Mouse (Mus musculus) CH12.LX (cell line): ENCODE measurements around the gene Ece1. TPM values are rescaled to one million over a fixed set of nuclear protein-coding genes. Genes with fewer than 3 reads are reported as not detected.
A peak's percentile ranks its signal among the peaks of the same experiment; 100 is the strongest.

Experiments used
- DNase-seq: peaks from one replicate; pipeline ENCODE4 v3.0.0-alpha.2; 2013; ENCODE audit errors: extremely low read depth
- H3K27ac ChIP-seq: 2 replicates; pipeline ENCODE4 v1.5.1; 2012; ENCODE audit warnings: low read depth, mild to moderate bottlenecking, control low read depth, moderate library complexity; ENCODE audit not compliant: insufficient read depth
- H3K27me3 ChIP-seq: replicated peaks from 2 replicates; pipeline ENCODE3; 2012; ENCODE audit warnings: inconsistent platforms
- H3K36me3 ChIP-seq, 2 experiments: replicated peaks in 1 of 2; 2 replicates each; pipeline versions ENCODE3 to v1.6.1; 2012; ENCODE audit warnings: inconsistent platforms in 1 of 2, low read length in 1 of 2, mild to moderate bottlenecking in 1 of 2, mixed read lengths in 1 of 2, moderate library complexity in 1 of 2; ENCODE audit not compliant: control insufficient read depth in 1 of 2, insufficient read depth in 1 of 2
- H3K4me1 ChIP-seq, 2 experiments: 2 replicates each; pipeline ENCODE4 v1.6.1; 2012; ENCODE audit warnings: inconsistent platforms in 1 of 2, moderate library complexity in 1 of 2; ENCODE audit not compliant: insufficient read depth in 2 of 2, control insufficient read depth in 1 of 2
- H3K4me2 ChIP-seq: 2 replicates; pipeline ENCODE4 v1.6.1; 2012; ENCODE audit warnings: low read depth, mild to moderate bottlenecking, control low read depth; ENCODE audit not compliant: poor library complexity, insufficient read depth, severe bottlenecking
- H3K4me3 ChIP-seq, 3 experiments: fragments of 150-350 bp in 1 of 3; sonication (generic) in 1 of 3; replicated peaks in 1 of 3; 2 replicates each; pipeline versions ENCODE3 to v1.5.1; 2011 to 2012; ENCODE audit warnings: low read depth in 2 of 3, low read length in 2 of 3, mild to moderate bottlenecking in 2 of 3, moderate library complexity in 2 of 3, control low read depth in 1 of 3, improper control_type of control experiment in 1 of 3, inconsistent platforms in 1 of 3, mixed read lengths in 1 of 3; ENCODE audit not compliant: poor library complexity in 1 of 3
- H3K79me2 ChIP-seq: replicated peaks from 2 replicates; pipeline ENCODE4 v1.6.1; 2012; ENCODE audit warnings: mild to moderate bottlenecking, moderate library complexity; ENCODE audit not compliant: control insufficient read depth, poor library complexity, insufficient read depth, severe bottlenecking; ENCODE audit errors: extremely low read depth
- H3K9ac ChIP-seq: 2 replicates; pipeline ENCODE4 v1.6.1; 2012; ENCODE audit warnings: low read depth, mild to moderate bottlenecking, control low read depth, moderate library complexity; ENCODE audit not compliant: insufficient read depth
- H3K9me3 ChIP-seq: replicated peaks from 2 replicates; pipeline ENCODE3; 2012; ENCODE audit warnings: low read length, inconsistent platforms, mixed read lengths
- BHLHE40 ChIP-seq: IDR thresholded peaks from 2 replicates; pipeline ENCODE4 v1.6.1; 2011; ENCODE audit warnings: mild to moderate bottlenecking, low read depth, low read length, improper control_type of control experiment
- CHD1 ChIP-seq: IDR thresholded peaks from 2 replicates; pipeline ENCODE4 v1.6.1; 2012; ENCODE audit warnings: low read depth, low read length, improper control_type of control experiment, inconsistent platforms
- CHD2 ChIP-seq: IDR thresholded peaks from 2 replicates; pipeline ENCODE4 v1.6.1; 2011; ENCODE audit warnings: low read length, improper control_type of control experiment
- CTCF ChIP-seq, 2 experiments: IDR thresholded peaks in 1 of 2; conservative IDR thresholded peaks in 1 of 2; 2 replicates each; pipeline ENCODE4 v1.5.1; 2011 to 2012; ENCODE audit warnings: low read depth in 2 of 2, low read length in 2 of 2, improper control_type of control experiment in 1 of 2, inconsistent platforms in 1 of 2, mild to moderate bottlenecking in 1 of 2, moderate library complexity in 1 of 2
- ELF1 ChIP-seq: IDR thresholded peaks from 2 replicates; pipeline ENCODE4 v1.6.1; 2014; ENCODE audit warnings: low read depth, mild to moderate bottlenecking, inconsistent platforms, low read length, improper control_type of control experiment
- EP300 ChIP-seq: IDR thresholded peaks from 2 replicates; pipeline ENCODE4 v1.6.1; 2011; ENCODE audit warnings: low read length, improper control_type of control experiment
- ETS1 ChIP-seq: conservative IDR thresholded peaks from 2 replicates; pipeline ENCODE4 v1.6.1; 2012; ENCODE audit warnings: low read depth, mild to moderate bottlenecking, inconsistent platforms, low read length, improper control_type of control experiment, moderate library complexity
- HCFC1 ChIP-seq: IDR thresholded peaks from 2 replicates; pipeline ENCODE4 v1.6.1; 2012; ENCODE audit warnings: low read depth, mild to moderate bottlenecking, inconsistent platforms, low read length, improper control_type of control experiment
- IRF4 ChIP-seq: IDR thresholded peaks from 2 replicates; pipeline ENCODE4 v1.6.1; 2014; ENCODE audit warnings: low read depth, mild to moderate bottlenecking, inconsistent platforms, low read length, improper control_type of control experiment
- KAT2A ChIP-seq: IDR thresholded peaks from 2 replicates; pipeline ENCODE4 v1.6.1; 2012; ENCODE audit warnings: low read length, improper control_type of control experiment, inconsistent platforms; ENCODE audit not compliant: insufficient replicate concordance
- MAFK ChIP-seq: IDR thresholded peaks from 2 replicates; pipeline ENCODE4 v1.6.1; 2011; ENCODE audit warnings: low read length, improper control_type of control experiment; ENCODE audit not compliant: insufficient replicate concordance
- MAX ChIP-seq: IDR thresholded peaks from 2 replicates; pipeline ENCODE4 v1.6.1; 2011; ENCODE audit warnings: low read length, improper control_type of control experiment
- MAZ ChIP-seq: IDR thresholded peaks from 2 replicates; pipeline ENCODE4 v1.6.1; 2012; ENCODE audit warnings: low read depth, mild to moderate bottlenecking, inconsistent platforms, low read length, improper control_type of control experiment, moderate library complexity
- MEF2A ChIP-seq: IDR thresholded peaks from 2 replicates; pipeline ENCODE4 v1.6.1; 2014; ENCODE audit warnings: low read depth, mild to moderate bottlenecking, inconsistent platforms, low read length, improper control_type of control experiment, borderline replicate concordance
- MXI1 ChIP-seq: IDR thresholded peaks from 2 replicates; pipeline ENCODE4 v1.6.1; 2011; ENCODE audit warnings: mild to moderate bottlenecking, low read depth, low read length, improper control_type of control experiment
- MYC ChIP-seq: IDR thresholded peaks from 2 replicates; pipeline ENCODE4 v1.6.1; 2011; ENCODE audit warnings: low read depth, mild to moderate bottlenecking, improper control_type of control experiment, low read length
- NELFE ChIP-seq: IDR thresholded peaks from 2 replicates; pipeline ENCODE4 v1.6.1; 2011; ENCODE audit warnings: low read depth, low read length, improper control_type of control experiment
- PAX5 ChIP-seq: IDR thresholded peaks from 2 replicates; pipeline ENCODE4 v1.6.1; 2012; ENCODE audit warnings: low read length, inconsistent platforms, mixed read lengths
- POLR2A ChIP-seq: IDR thresholded peaks from 2 replicates; pipeline ENCODE4 v1.6.1; 2011; ENCODE audit warnings: low read depth, mild to moderate bottlenecking, improper control_type of control experiment, low read length
- POLR2AphosphoS2 ChIP-seq: IDR thresholded peaks from 2 replicates; pipeline ENCODE4 v1.6.1; 2011; ENCODE audit warnings: low read depth, low read length, improper control_type of control experiment
- RCOR1 ChIP-seq: conservative IDR thresholded peaks from 2 replicates; pipeline ENCODE4 v1.6.1; 2012; ENCODE audit warnings: low read depth, mild to moderate bottlenecking, inconsistent platforms, low read length, improper control_type of control experiment
- SIN3A ChIP-seq: IDR thresholded peaks from 2 replicates; pipeline ENCODE4 v1.6.1; 2012; ENCODE audit warnings: low read length, improper control_type of control experiment, inconsistent platforms
- TBP ChIP-seq: conservative IDR thresholded peaks from 2 replicates; pipeline ENCODE4 v1.6.1; 2011; ENCODE audit warnings: low read depth, low read length, improper control_type of control experiment
- UBTF ChIP-seq: IDR thresholded peaks from 2 replicates; pipeline ENCODE4 v1.6.1; 2012; ENCODE audit warnings: low read depth, mild to moderate bottlenecking, inconsistent platforms, low read length, improper control_type of control experiment, moderate library complexity
- USF1 ChIP-seq: IDR thresholded peaks from 2 replicates; pipeline ENCODE4 v1.6.1; 2014; ENCODE audit warnings: low read depth, mild to moderate bottlenecking, inconsistent platforms, low read length, improper control_type of control experiment
- ZC3H11A ChIP-seq: IDR thresholded peaks from 2 replicates; pipeline ENCODE4 v1.6.1; 2012; ENCODE audit warnings: low read depth, mild to moderate bottlenecking, inconsistent platforms, low read length, improper control_type of control experiment
- ZKSCAN1 ChIP-seq: IDR thresholded peaks from 2 replicates; pipeline ENCODE4 v1.6.1; 2012; ENCODE audit warnings: low read depth, inconsistent platforms, low read length, improper control_type of control experiment, borderline replicate concordance
- ZNF384 ChIP-seq: IDR thresholded peaks from 2 replicates; pipeline ENCODE4 v1.6.1; 2012; ENCODE audit warnings: low read depth, low read length, improper control_type of control experiment, inconsistent platforms
- dilution Hi-C: fragments of 300-500 bp; cut with MboI; formaldehyde crosslinking; loops from 2 replicates; pipeline ENCODE4 v1.14.3; 2020; ENCODE audit warnings: low sequenced_read_pairs; ENCODE audit not compliant: extremely low pct_unique_long_range_greater_than_20kb, extremely low pct_ligation_motif_present
- in situ Hi-C: fragments of 300-500 bp; cut with MboI; formaldehyde crosslinking; loops from 3 replicates; pipeline ENCODE4 v1.14.3; 2019; ENCODE audit warnings: low sequenced_read_pairs, low pct_ligation_motif_present, low pct_unique_long_range_greater_than_20kb, mixed read lengths
- polyA plus RNA-seq: library from polyadenylated mRNA; unstranded; fragments of >175 nt; gene quantifications from 2 replicates; pipeline ENCODE4 v1.2.1, GENCODE M21; 2012; ENCODE audit warnings: low read depth; ENCODE audit not compliant: insufficient read length
- total RNA-seq, 2 experiments: library from RNA; depleted of rRNA; stranded (reverse); fragments of 300-350 nt in 1 of 2; fragments of >200 nt in 1 of 2; gene quantifications; 2 replicates each; pipeline ENCODE4 v1.2.3; 2012 to 2014

Gene Ece1
- total and polyA plus RNA-seq, 3 experiments = 0.12 to 10.0 (median 0.16) TPM

DNA sequence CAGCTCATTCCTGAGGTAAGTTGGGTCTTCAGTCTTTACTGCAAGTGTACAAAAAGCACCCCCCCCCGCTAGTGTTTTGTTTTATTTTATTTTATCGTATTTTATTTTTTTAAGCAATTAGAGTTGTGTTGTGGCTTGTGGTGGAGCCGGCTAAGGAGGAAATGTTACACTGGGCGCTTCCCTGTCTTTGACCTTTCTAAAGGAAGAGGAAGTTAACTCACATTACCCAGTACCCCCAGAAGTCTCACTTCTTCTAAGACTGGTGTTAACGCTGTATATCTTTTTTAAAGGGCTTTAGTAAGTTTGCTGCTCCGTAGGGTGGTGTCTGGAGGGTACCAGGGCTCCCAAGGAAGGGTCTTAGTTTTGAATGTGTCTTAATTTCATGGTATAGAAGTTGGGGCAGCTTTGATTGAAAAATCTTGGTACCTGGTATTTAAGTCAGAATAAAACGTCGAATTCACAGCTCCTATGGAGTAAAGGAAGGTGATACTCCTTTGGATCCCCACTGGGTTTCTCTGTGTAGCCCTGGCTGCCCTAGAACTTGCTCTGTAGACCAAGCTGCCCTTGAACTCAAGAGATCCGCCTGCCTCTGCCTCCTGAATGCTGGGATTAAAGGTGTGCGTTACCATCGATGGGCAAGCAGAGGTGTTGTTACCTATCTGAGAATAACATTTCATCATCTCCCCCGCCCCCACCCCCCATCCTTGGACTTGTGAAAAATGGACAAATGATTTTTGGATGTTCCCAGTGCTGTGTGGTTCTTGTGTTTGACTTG is 132.7 kb downstream of the Ece1 start:
- peak overlapping the region; percentile 42; the same call in 1 of the 2 replicates for H3K27ac ChIP-seq
- peak; percentile 44 for DNase-seq
- H3K79me2 ChIP-seq = peaks cover 45% of the 10 kb centered on the region
- H3K9me3 ChIP-seq = peaks cover 7% of the 10 kb centered on the region
- peak overlapping the region; percentile 56 for H3K4me2 ChIP-seq
- dilution Hi-C loops = no loop called here
- H3K9ac ChIP-seq = peak overlapping the region; percentile 88
- H3K36me3 ChIP-seq = peaks cover 26 to 40% of the 10 kb centered on the region in 2 experiments
- in situ Hi-C loops = no loop called here
- peaks cover 4 to 24% of the 10 kb centered on the region in 2 experiments for H3K4me1 ChIP-seq
- peaks cover 4% of the 10 kb centered on the region for H3K27me3 ChIP-seq
- TF ChIP-seq BHLHE40 = no peak
- TF ChIP-seq NELFE = no peak
- TF ChIP-seq SIN3A = peak; percentile 67
- no peak for TF ChIP-seq POLR2AphosphoS2
- TF ChIP-seq ZNF384 = no peak
- TF ChIP-seq TBP = no peak
- no peak for TF ChIP-seq UBTF
- no peak for TF ChIP-seq KAT2A
- TF ChIP-seq ZKSCAN1 = no peak
- TF ChIP-seq HCFC1 = peak; percentile 65
- no peak for TF ChIP-seq RCOR1
- TF ChIP-seq CHD2 = no peak
- peak; percentile 60; the same call in 1 of the 2 replicates for TF ChIP-seq ELF1
- no peak for TF ChIP-seq ZC3H11A
- peak; percentile 35; the same call in 1 of the 2 replicates for TF ChIP-seq IRF4
- TF ChIP-seq PAX5 = no peak
- TF ChIP-seq MAZ = no peak
- TF ChIP-seq MXI1 = peak; percentile 68; the same call in 1 of the 2 replicates
- no peak for TF ChIP-seq MYC
- TF ChIP-seq MAX = no peak
- TF ChIP-seq USF1 = no peak
- peak; percentile 60; the same call in 1 of the 2 replicates for TF ChIP-seq CHD1
- no peak for TF ChIP-seq MEF2A
- TF ChIP-seq EP300 = peak; percentile 33; the same call in 1 of the 2 replicates
- no peak for TF ChIP-seq CTCF (conservative IDR thresholded peaks at IDR 0.05 in 1 of 2, IDR thresholded peaks at IDR 0.05 in 1 of 2; ENCODE audit: low read depth in 2 of 2, low read length in 2 of 2)
- no peak for TF ChIP-seq ETS1
- 0 out of 2 replicates have a peak, but pooled peaks have one; percentile 6 for TF ChIP-seq POLR2A
- no peak for TF ChIP-seq MAFK
- H3K4me3 ChIP-seq = peak overlapping the region; percentile 68 to 93 (median 72)
